Mouse (Mus musculus): ENCODE data around the gene Cnp. TPM values are rescaled to one million over a fixed set of nuclear protein-coding genes. Genes with fewer than 3 reads are reported as not detected.

The Cnp gene
- polyA plus RNA-seq, 1 experiment from 2014 or later, result 20.8 TPM

DNA sequence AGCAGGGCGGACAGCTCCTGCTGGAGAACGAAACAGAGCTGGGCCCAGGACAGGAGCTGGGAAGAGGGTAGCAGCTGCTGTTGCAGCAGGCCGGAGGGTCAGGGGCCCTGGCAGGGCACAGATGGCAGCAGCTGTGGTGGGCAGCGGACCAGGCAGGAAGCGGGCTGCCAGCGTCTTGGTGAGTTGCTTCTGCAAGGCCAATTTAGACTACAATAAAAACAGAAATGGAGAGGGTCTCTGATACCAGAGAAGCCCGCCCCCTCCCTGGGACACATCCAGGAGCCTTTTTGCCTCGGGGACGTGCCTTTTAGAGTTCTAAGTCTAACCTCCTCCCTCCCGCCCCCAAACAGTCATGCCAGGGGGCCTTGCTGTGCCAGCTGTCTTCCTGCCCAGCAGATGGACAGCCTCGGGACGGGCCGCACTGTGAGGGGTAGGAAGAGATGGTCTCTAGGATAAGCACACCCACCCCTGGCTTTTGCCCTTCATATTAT lies 54.2 kb downstream of the Cnp start:
- Histone ChIP-seq H3K36me3 (ENCODE audit: control insufficient read depth, insufficient read depth, low read length) (peaks cover 26% of the 10 kb centered on the region), H3K4me3 (ENCODE audit: control insufficient read depth in 1 of 2, insufficient read depth in 1 of 2, low read depth in 1 of 2, low read length in 2 of 2) (no peak overlapping the region), H3K9ac (ENCODE audit: low read length) (no peak overlapping the region), H3K9me3 (ENCODE audit: control insufficient read depth, low read length) (no peaks in the 10 kb centered on the region), H3K27me3 (ENCODE audit: control insufficient read depth, insufficient read depth, low read length) (peaks cover 3% of the 10 kb centered on the region), H3K4me1 (ENCODE audit: control insufficient read depth in 2 of 2, insufficient read depth in 2 of 2, low read length in 2 of 2) (peaks cover 3 to 9% of the 10 kb centered on the region in 2 experiments), H3K27ac (replicated peaks in 1 of 2; ENCODE audit: control insufficient read depth in 1 of 2, insufficient read depth in 1 of 2, low read depth in 2 of 2, low read length in 2 of 2) (no peak overlapping the region), H3K4me2 (ENCODE audit: low read length) (no peak overlapping the region)
- 61% methylated on average over 13 of the region's 13 CpGs for WGBS
- no peak for ATAC-seq (ENCODE audit: insufficient number of reproducible peaks, insufficient read depth, low FRiP score, low read depth)

DNA sequence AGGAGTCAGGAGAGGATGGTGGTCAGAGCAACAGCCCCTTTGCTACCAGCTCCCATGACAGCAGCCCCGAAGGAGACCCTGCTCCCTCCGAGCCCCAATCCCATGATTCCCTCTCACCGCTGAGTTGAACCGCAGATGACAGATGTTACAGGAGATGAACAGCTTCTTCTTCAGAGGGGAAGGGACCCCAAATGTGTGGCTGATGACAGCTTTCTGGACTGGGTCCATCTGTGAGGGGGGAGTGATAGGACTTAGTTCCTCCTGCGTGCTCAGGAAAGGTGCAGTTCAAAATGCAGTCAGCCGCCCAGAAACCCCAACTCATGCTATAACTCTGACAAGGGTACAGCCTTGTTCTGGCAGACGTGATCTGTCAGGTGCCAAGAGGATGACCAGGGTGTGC lies 59.8 kb downstream of the Cnp start:
- Histone ChIP-seq H3K4me1 (ENCODE audit: control insufficient read depth in 2 of 2, insufficient read depth in 2 of 2, low read length in 2 of 2) (no peaks in the 10 kb centered on the region), H3K9me3 (ENCODE audit: control insufficient read depth, low read length) (no peaks in the 10 kb centered on the region), H3K9ac (ENCODE audit: low read length) (no peak overlapping the region), H3K4me3 (ENCODE audit: control insufficient read depth in 1 of 2, insufficient read depth in 1 of 2, low read depth in 1 of 2, low read length in 2 of 2) (no peak overlapping the region), H3K27me3 (ENCODE audit: control insufficient read depth, insufficient read depth, low read length) (peaks cover 12% of the 10 kb centered on the region), H3K4me2 (ENCODE audit: low read length) (no peak overlapping the region), H3K27ac (replicated peaks in 1 of 2; ENCODE audit: control insufficient read depth in 1 of 2, insufficient read depth in 1 of 2, low read depth in 2 of 2, low read length in 2 of 2) (no peak overlapping the region), H3K36me3 (ENCODE audit: control insufficient read depth, insufficient read depth, low read length) (no peaks in the 10 kb centered on the region)
- WGBS, result 52% methylated on average over 7 of the region's 7 CpGs
- no peak for ATAC-seq (ENCODE audit: insufficient number of reproducible peaks, insufficient read depth, low FRiP score, low read depth)

DNA sequence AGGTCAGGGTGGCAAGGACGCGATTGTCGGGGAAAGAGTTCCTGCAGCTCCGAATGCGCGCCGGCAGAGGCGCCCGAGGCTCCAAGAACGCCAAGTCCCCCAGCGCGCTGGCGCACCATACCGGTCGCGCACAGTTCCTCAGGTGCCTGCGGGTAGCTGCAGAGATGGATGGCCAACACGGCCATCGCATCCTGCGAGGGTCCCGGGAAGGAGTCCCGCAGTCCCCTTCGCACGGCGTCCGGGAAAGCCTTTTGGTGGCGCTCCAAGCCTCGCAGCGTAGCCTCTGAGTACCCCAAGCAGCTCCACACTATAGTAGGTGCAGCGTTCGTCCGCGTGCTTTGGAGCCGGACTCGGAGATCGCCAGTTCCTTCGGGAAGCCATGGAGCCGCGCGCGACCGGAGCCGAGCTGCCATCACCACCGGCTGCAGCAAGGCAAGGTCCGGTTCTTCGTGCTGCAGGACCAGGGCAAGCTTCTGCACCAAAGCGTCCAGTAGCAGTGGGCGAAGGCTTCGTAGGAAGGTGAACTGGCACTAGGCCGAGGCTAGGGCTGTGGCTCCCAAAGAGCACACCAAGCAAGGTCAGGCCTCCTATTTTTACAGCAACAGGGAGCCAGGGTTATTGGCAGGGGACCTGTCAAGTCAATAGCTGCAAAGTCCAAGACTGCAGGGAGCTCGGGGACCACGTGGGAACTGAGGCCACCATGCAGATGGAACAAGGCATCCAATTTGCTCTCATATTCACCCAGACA lies 65.6 kb downstream of the Cnp start:
- no peak for ATAC-seq (ENCODE audit: insufficient number of reproducible peaks, insufficient read depth, low FRiP score, low read depth)
- H3K4me2 ChIP-seq (ENCODE audit: low read length), result peak overlapping the region; percentile 64
- no peak overlapping the region for H3K27ac ChIP-seq (replicated peaks in 1 of 2; ENCODE audit: control insufficient read depth in 1 of 2, insufficient read depth in 1 of 2, low read depth in 2 of 2, low read length in 2 of 2)
- no peaks in the 10 kb centered on the region for H3K9me3 ChIP-seq (ENCODE audit: control insufficient read depth, low read length)
- 7% methylated on average over 52 of the region's 52 CpGs for WGBS
- H3K27me3 ChIP-seq (ENCODE audit: control insufficient read depth, insufficient read depth, low read length), result peaks cover 27% of the 10 kb centered on the region
- peak overlapping the region; percentile 42; the same call in 1 of the 2 replicates for H3K9ac ChIP-seq (ENCODE audit: low read length)
- no peaks in the 10 kb centered on the region for H3K36me3 ChIP-seq (ENCODE audit: control insufficient read depth, insufficient read depth, low read length)
- peak overlapping the region; percentile 28 to 36 for H3K4me3 ChIP-seq (ENCODE audit: control insufficient read depth in 1 of 2, insufficient read depth in 1 of 2, low read depth in 1 of 2, low read length in 2 of 2)
- H3K4me1 ChIP-seq (ENCODE audit: control insufficient read depth in 2 of 2, insufficient read depth in 2 of 2, low read length in 2 of 2), result peaks cover 3 to 8% of the 10 kb centered on the region in 2 experiments; a peak in 2 of 4 replicates

Other genes starting within 250 kb of the Cnp start
- not detected in 2 replicates for gene Gast, start 240.5 kb upstream of the Cnp start, polyA plus RNA-seq (2014; fragmentation: Nextera tagmentation; extraction: Ambion mirVana)
- 3.4 and 4.3 TPM in 2 replicates for gene Hap1, start 218.8 kb upstream of the Cnp start, polyA plus RNA-seq (2014; fragmentation: Nextera tagmentation; extraction: Ambion mirVana)
- 117 and 118 TPM in 2 replicates for gene Jup, start 177.1 kb upstream of the Cnp start, polyA plus RNA-seq (2014; fragmentation: Nextera tagmentation; extraction: Ambion mirVana)
- 54.7 and 58.1 TPM in 2 replicates for gene P3h4, start 160.1 kb upstream of the Cnp start, polyA plus RNA-seq (2014; fragmentation: Nextera tagmentation; extraction: Ambion mirVana)
- gene Fkbp10, start 159.2 kb upstream of the Cnp start, polyA plus RNA-seq (2014; fragmentation: Nextera tagmentation; extraction: Ambion mirVana), result 94.5 and 95.3 TPM in 2 replicates
- 95.8 and 102 TPM in 2 replicates for gene Nt5c3b, start 133.1 kb upstream of the Cnp start, polyA plus RNA-seq (2014; fragmentation: Nextera tagmentation; extraction: Ambion mirVana)
- gene Klhl10, start 133.0 kb upstream of the Cnp start, polyA plus RNA-seq (2014; fragmentation: Nextera tagmentation; extraction: Ambion mirVana), result 0.36 and 0.44 TPM in 2 replicates
- gene Klhl11, start 102.2 kb upstream of the Cnp start, polyA plus RNA-seq (2014; fragmentation: Nextera tagmentation; extraction: Ambion mirVana), result 8.6 and 9.3 TPM in 2 replicates
- gene Acly, start 46.9 kb upstream of the Cnp start, polyA plus RNA-seq (2014; fragmentation: Nextera tagmentation; extraction: Ambion mirVana), result 51.6 and 54.0 TPM in 2 replicates
- gene Ttc25, start 29.3 kb upstream of the Cnp start, polyA plus RNA-seq (2014; fragmentation: Nextera tagmentation; extraction: Ambion mirVana), result 0.13 and 1.0 TPM in 2 replicates
- 76.6 and 81.1 TPM in 2 replicates for gene Nkiras2, start 44.3 kb downstream of the Cnp start, polyA plus RNA-seq (2014; fragmentation: Nextera tagmentation; extraction: Ambion mirVana)
- 66.4 and 69.6 TPM in 2 replicates for gene Dnajc7, start 45.3 kb downstream of the Cnp start, polyA plus RNA-seq (2014; fragmentation: Nextera tagmentation; extraction: Ambion mirVana)
- 0.26 and 0.35 TPM in 2 replicates for gene Zfp385c, start 117.6 kb downstream of the Cnp start, polyA plus RNA-seq (2014; fragmentation: Nextera tagmentation; extraction: Ambion mirVana)
- gene Dhx58, start 129.4 kb downstream of the Cnp start, polyA plus RNA-seq (2014; fragmentation: Nextera tagmentation; extraction: Ambion mirVana), result 1.0 and 1.4 TPM in 2 replicates
- 28.3 and 29.4 TPM in 2 replicates for gene Kat2a, start 137.6 kb downstream of the Cnp start, polyA plus RNA-seq (2014; fragmentation: Nextera tagmentation; extraction: Ambion mirVana)
- not detected in 2 replicates for gene Hspb9, start 138.9 kb downstream of the Cnp start, polyA plus RNA-seq (2014; fragmentation: Nextera tagmentation; extraction: Ambion mirVana)
- 15.8 and 30.7 TPM in 2 replicates for gene Rab5c, start 163.3 kb downstream of the Cnp start, polyA plus RNA-seq (2014; fragmentation: Nextera tagmentation; extraction: Ambion mirVana)
- not detected in 2 replicates for gene Kcnh4, start 185.0 kb downstream of the Cnp start, polyA plus RNA-seq (2014; fragmentation: Nextera tagmentation; extraction: Ambion mirVana)
- not detected in 2 replicates for gene Hcrt, start 188.0 kb downstream of the Cnp start, polyA plus RNA-seq (2014; fragmentation: Nextera tagmentation; extraction: Ambion mirVana)
- 4.0 and 4.7 TPM in 2 replicates for gene Ghdc, start 196.1 kb downstream of the Cnp start, polyA plus RNA-seq (2014; fragmentation: Nextera tagmentation; extraction: Ambion mirVana)

Data from heart, embryonic 14.5 days (tissue).